Mouse (Mus musculus): ENCODE measurements at regions not wholly inside any gene's neighbourhood (a gene's known extent, or its start where the extent isn't known, plus 50 kb on each side); places are given as distances from the start of the nearest gene placed in this dataset.

- no peak for DNase-seq (ENCODE audit: low spot score in 2 of 2)
Observed at GRCm38 (mm10) chr17:66252926-66253325, 129.6 kb downstream of the Ddx11 start.

GRCm38 (mm10) chr17:66259697-66260096 is 136.4 kb downstream of the Ddx11 start:
- DNase-seq (ENCODE audit: low spot score in 2 of 2) = no peak

- DNase-seq (ENCODE audit: low spot score in 2 of 2) = no peak
Observed at GRCm38 (mm10) chr17:66262681-66263240, 139.4 kb downstream of the Ddx11 start.

DNA sequence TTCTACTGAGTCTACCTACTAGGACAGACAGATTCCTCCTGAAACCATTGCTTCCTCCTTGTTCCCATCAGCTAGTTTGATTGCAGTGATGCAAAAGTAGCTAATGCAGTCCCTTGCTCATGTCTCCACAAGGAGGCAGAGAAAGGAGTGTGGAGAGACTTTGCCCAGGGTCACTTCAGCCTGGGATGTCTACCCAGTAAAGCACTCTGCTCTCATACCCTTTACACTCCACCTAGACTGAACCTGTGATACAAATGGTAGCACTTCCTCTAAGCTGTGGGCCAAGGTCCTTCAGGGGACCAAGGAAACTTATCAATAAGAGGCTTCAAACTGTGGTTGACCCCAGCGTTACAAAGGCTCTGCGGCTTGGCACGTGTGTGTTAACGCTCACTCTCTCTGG is 140.1 kb downstream of the Ddx11 start:
- no peak for DNase-seq (ENCODE audit: low spot score in 2 of 2)

DNA sequence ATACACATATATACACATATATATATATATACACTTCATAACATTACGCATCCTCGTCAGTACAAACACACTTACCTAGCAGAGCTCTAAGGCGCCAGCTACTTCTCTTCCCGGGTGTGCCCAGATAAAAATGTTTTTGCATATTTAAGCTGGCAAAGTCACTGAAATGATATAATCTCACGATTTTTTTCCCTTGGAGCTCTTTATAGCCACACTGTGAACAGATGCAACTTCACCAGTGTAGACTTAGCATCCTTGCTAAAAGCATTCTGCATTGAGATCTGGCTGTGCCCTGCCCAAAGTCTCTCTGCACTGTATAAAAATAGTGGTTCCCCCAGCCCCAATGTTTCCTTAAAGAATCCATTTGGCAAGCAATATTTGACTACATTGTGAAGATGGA is 143.5 kb downstream of the Ddx11 start:
- DNase-seq (ENCODE audit: low spot score in 2 of 2) = no peak

DNA sequence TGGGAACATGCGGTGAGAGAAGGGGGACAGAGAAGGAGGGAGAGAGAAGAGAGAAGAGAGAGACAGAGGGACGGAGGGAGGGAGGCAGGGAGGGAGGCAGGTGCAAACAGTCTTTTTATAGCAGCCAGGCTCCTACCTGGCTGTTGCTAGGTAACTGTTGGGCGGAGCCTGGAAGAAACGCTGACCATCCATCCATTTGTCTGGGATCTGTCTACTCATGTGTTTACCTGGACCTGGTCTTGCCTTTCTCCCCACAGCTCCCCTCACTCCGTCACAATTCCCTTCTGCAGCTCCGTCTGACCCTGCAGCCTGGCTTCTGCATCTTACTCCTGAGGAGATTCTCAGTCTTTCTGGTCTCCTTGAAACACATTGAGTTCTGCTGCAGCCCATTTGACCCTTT is 144.5 kb downstream of the Ddx11 start:
- DNase-seq (ENCODE audit: low spot score in 2 of 2) = no peak

DNA sequence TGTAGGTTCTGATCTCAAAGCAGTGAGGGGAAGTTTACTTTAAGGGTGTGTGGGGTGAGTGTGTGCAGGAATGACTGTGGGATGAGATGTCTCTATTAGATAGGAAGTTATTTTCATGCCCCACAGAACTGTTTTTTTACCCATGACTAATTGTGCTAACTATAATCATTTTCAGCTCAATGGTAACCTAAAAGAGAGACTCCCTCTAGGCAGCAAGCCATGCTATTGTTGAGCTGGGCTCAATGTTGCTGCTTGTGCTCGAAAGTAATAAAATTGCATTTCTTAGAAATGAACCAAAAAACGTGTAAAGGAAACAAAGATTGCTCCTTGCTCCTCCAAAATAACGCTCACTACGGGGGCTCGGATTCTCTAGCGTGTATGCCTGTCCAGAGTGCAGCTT is 146.2 kb downstream of the Ddx11 start:
- no peak for DNase-seq (ENCODE audit: low spot score in 2 of 2)

DNA sequence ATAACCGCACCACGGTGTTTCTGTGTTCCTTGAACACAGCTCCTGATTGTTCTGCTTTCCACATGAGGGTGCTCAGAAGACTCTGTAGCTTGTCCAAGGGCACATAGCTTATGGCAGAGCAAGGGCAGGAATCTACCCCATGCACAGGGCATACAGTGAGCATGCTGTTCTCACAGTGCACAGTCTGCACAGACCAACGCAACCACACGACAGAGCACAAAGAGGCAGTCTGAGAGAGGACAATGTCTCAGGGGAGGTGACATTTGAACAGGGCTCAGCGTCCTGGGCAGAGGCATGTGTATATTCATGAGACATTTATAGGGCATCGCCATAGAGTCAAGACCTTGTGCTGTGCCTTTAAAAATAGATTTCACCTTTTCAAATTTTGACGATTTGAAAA is 148.6 kb downstream of the Ddx11 start:
- DNase-seq (ENCODE audit: low spot score in 2 of 2) = no peak

DNA sequence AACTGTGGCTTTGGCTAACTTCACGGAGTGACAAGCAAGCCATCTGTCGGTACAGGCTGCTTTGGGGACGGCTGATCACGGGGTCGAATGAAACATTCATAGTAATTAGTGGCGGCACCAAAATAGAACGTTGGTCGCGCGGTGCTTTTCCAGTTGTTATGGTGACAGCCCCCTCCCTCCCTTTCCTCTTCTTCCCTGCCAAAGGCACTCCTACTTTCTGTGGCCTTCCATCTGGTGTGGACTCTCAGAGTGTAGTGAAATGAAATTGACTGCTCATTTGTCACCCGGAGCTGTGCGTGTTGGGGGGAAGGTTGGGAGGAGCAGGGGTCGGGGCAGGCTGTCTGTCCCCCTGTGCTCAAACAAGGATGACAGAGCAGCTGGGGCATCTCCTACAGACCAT is 153.5 kb downstream of the Ddx11 start:
- peak; percentile 25 to 69 for DNase-seq (ENCODE audit: low spot score in 2 of 2)

GRCm38 (mm10) chr17:66278037-66278436 is 154.7 kb downstream of the Ddx11 start:
- DNase-seq (ENCODE audit: low spot score in 2 of 2) = peak in 1 of 2 experiments; percentile 45

DNA sequence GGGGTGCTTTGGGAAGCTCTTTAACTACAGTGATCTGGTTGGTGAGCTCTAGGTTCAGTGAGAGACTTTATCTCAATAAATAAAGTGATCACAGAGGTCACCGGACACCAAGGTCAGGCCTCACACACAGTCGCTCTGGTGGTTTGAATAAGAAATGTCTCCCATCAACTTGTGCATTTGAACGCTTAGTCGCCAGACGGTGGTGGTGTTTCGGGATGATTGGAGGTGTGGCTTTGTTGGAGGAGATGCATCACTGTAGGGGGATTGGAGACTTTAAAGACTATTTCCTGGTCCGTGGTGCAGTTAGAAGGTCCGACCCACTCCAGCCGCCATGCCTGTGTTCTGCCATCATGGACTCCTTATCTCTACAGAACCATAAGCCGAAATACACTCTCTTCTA is 162.0 kb downstream of the Ddx11 start:
- no peak for DNase-seq (ENCODE audit: low spot score in 2 of 2)
